Mouse (Mus musculus) neural tube, embryonic 14.5 days (tissue): ENCODE results near the gene Cysrt1. TPM values are rescaled to one million over a fixed set of nuclear protein-coding genes. Genes with fewer than 3 reads are reported as not detected.

Source experiments
- ATAC-seq: fragments of 200-750 bp; cut with Nextera tagmentation; 2 replicates; pipeline ENCODE4 v1.8.0; 2017; ENCODE audit warnings: low read depth, mild to moderate bottlenecking, moderate TSS enrichment, moderate library complexity
- H3K27ac ChIP-seq: fragments of 300-500 bp; sonication (generic); 2 replicates; pipeline ENCODE4 v1.5.1; 2014; ENCODE audit warnings: low read depth, mild to moderate bottlenecking, control low read depth, low read length, moderate library complexity, mixed read lengths
- H3K27me3 ChIP-seq: fragments of 300-500 bp; sonication (generic); 2 replicates; pipeline ENCODE4 v1.6.1; 2014; ENCODE audit warnings: low read length; ENCODE audit not compliant: control insufficient read depth, insufficient read depth
- H3K36me3 ChIP-seq: fragments of 300-500 bp; sonication (generic); 2 replicates; pipeline ENCODE4 v1.6.1; 2014; ENCODE audit warnings: low read length, mixed read lengths; ENCODE audit not compliant: control insufficient read depth, insufficient read depth
- H3K4me1 ChIP-seq: fragments of 300-500 bp; sonication (generic); 2 replicates; pipeline ENCODE4 v1.6.1; 2014; ENCODE audit warnings: low read length; ENCODE audit not compliant: control insufficient read depth, insufficient read depth
- H3K4me2 ChIP-seq: fragments of 300-500 bp; sonication (generic); 2 replicates; pipeline ENCODE4 v1.6.1; 2014; ENCODE audit warnings: mild to moderate bottlenecking, low read depth, low read length, control low read depth
- H3K4me3 ChIP-seq: fragments of 300-500 bp; sonication (generic); 2 replicates; pipeline ENCODE4 v1.5.1; 2014; ENCODE audit warnings: low read depth, low read length, control low read depth, mixed read lengths
- H3K9ac ChIP-seq: fragments of 300-500 bp; sonication (generic); replicated peaks from 2 replicates; pipeline ENCODE4 v1.6.1; 2014; ENCODE audit warnings: low read depth, mild to moderate bottlenecking, control low read depth, low read length, mixed read lengths
- H3K9me3 ChIP-seq: fragments of 300-500 bp; sonication (generic); 2 replicates; pipeline ENCODE4 v1.6.1; 2016; ENCODE audit warnings: low read length; ENCODE audit not compliant: control insufficient read depth
- WGBS: fragments of 180-500 bp; shearing (Covaris S2); extraction: QIAGEN DNeasy Blood & Tissue Kit; methylation state at CpG from one replicate; pipeline ENCODE4 v1.1.7; 2014; 5-methylcytosine and 5-hydroxymethylcytosine counted together
- polyA plus RNA-seq: library from polyadenylated mRNA; unstranded; fragments of >200 nt; fragmentation: Nextera tagmentation; extraction: Ambion mirVana; gene quantifications from 2 replicates; pipeline ENCODE4 v1.2.1, GENCODE M21; 2014

Cysrt1 gene
- polyA plus RNA-seq, 1 experiment from 2014 or later, result 0.33 TPM

GRCm38 (mm10) chr2:25196172-25196954, 45.9 kb downstream of the Cysrt1 start, which contains the start of gene Tor4a:
TSS of gene Tor4a (minus strand) at chr2:25196886.
- H3K9ac ChIP-seq, result no peak within 1 kb of the TSS
- no peak within 1 kb of the TSS; the same call in 1 of the 2 replicates for H3K4me3 ChIP-seq
- 10% methylated on average over 8 of the region's 8 CpGs for WGBS
- 0 out of 2 replicates have a peak within 1 kb of the TSS, but pooled peaks have one; percentile 16 for H3K4me2 ChIP-seq
- no peak within 1 kb of the TSS for H3K27ac ChIP-seq
- no peaks in the 10 kb centered on the region for H3K9me3 ChIP-seq
- ATAC-seq, result no peak
- peaks cover 28% of the 10 kb centered on the region for H3K36me3 ChIP-seq
- H3K27me3 ChIP-seq, result peaks cover 9% of the 10 kb centered on the region; the same call in 1 of the 2 replicates
- H3K4me1 ChIP-seq, result no peaks in the 10 kb centered on the region

GRCm38 (mm10) chr2:25195211-25196156, 46.8 kb downstream of the Cysrt1 start:
- H3K4me2 ChIP-seq, result 0 out of 2 replicates have a peak overlapping the region, but pooled peaks have one; percentile 16
- no peak overlapping the region for H3K9ac ChIP-seq
- 23% methylated on average over 55 of the region's 55 CpGs for WGBS
- H3K27ac ChIP-seq, result no peak overlapping the region
- no peak for ATAC-seq
- no peaks in the 10 kb centered on the region for H3K4me1 ChIP-seq
- no peak overlapping the region; the same call in 1 of the 2 replicates for H3K4me3 ChIP-seq
- peaks cover 20% of the 10 kb centered on the region for H3K36me3 ChIP-seq
- no peaks in the 10 kb centered on the region for H3K9me3 ChIP-seq
- peaks cover 9% of the 10 kb centered on the region; the same call in 1 of the 2 replicates for H3K27me3 ChIP-seq

DNA sequence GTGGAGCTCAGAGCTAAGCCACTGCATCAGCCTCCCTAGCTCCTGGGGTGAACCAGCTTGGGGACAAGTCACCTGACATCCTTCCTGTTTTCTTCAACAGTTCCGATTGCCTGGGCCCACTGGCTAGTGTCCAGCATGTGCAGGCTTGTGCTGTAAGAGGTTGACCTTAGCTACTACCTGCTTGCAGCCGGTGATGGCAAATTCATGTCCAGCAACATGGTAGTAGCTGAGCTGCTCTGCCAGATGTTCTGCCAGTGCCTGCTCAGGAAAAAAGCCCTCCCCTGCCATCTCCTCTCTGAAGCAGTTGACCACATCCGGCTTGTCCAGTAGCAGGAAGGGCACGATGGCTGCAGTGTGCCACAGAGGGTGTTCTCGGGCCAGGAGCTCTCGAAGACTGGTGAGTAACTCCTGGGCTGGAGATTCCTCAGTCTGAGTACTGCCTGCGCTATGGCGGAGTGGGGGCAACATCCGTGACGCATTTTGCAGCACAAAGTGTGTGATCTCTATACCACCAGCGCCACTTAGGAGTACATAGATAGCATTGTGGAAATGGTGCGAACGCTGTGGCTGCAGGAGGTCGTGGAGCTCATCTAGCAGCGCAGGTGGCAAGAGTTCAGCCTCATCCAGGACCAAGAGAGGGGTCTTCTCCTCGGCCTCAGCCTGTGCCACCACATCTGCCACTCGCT, 47.6 kb downstream of the Cysrt1 start:
- no peak overlapping the region for H3K4me3 ChIP-seq
- H3K27me3 ChIP-seq, result peaks cover 9% of the 10 kb centered on the region; the same call in 1 of the 2 replicates
- no peak for ATAC-seq
- no peak overlapping the region for H3K27ac ChIP-seq
- no peak overlapping the region for H3K9ac ChIP-seq
- H3K4me1 ChIP-seq, result no peaks in the 10 kb centered on the region
- H3K4me2 ChIP-seq, result no peak overlapping the region
- WGBS, result 87% methylated on average over 17 of the region's 17 CpGs
- H3K9me3 ChIP-seq, result no peaks in the 10 kb centered on the region
- peaks cover 11% of the 10 kb centered on the region for H3K36me3 ChIP-seq

DNA sequence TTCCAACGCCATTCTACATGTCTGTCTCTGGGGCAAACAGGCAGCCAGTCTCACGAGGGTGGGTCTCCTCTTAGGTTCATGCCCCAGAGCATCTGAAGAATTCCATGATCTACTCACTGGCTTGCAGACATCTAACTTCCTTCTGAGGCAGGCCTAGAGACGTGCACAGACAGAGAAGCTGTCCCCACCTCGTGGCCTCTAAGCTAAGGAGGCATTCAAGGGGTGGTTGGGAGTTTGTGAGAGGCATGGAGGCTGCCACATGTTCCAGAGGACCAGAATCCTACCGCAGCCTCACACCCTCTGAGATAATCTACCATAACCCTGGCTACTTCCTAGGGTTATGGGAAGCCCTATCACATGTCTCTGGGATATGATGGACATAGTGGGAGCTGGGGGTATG, 48.2 kb downstream of the Cysrt1 start:
- Histone ChIP-seq H3K4me1 (no peaks in the 10 kb centered on the region), H3K9ac (no peak overlapping the region), H3K9me3 (no peaks in the 10 kb centered on the region), H3K4me3 (no peak overlapping the region), H3K4me2 (no peak overlapping the region), H3K27ac (no peak overlapping the region), H3K27me3 (peaks cover 9% of the 10 kb centered on the region; the same call in 1 of the 2 replicates), H3K36me3 (peaks cover 7% of the 10 kb centered on the region)
- no peak for ATAC-seq
- 80% methylated on average over 5 of the region's 5 CpGs for WGBS

GRCm38 (mm10) chr2:25193330-25193770, 48.9 kb downstream of the Cysrt1 start:
- peaks cover 9% of the 10 kb centered on the region; the same call in 1 of the 2 replicates for H3K27me3 ChIP-seq
- 2% methylated on average over 6 of the region's 6 CpGs for WGBS
- peaks cover 5% of the 10 kb centered on the region; the same call in 1 of the 2 replicates for H3K36me3 ChIP-seq
- no peak overlapping the region for H3K4me2 ChIP-seq
- H3K27ac ChIP-seq, result no peak overlapping the region
- H3K4me3 ChIP-seq, result no peak overlapping the region
- peak; percentile 83 for ATAC-seq
- no peak overlapping the region for H3K9ac ChIP-seq
- H3K9me3 ChIP-seq, result no peaks in the 10 kb centered on the region
- H3K4me1 ChIP-seq, result no peaks in the 10 kb centered on the region

Other genes starting within 250 kb of the Cysrt1 start
- gene Nsmf, start 188.1 kb downstream of the Cysrt1 start, polyA plus RNA-seq, result 137 and 143 TPM in 2 replicates
- 0.27 TPM in 1 of 2 replicates, not detected in the other for gene Entpd8, start 162.1 kb downstream of the Cysrt1 start, polyA plus RNA-seq
- 0.17 TPM in 1 of 2 replicates, not detected in the other for gene Noxa1, start 147.3 kb downstream of the Cysrt1 start, polyA plus RNA-seq
- 10.7 and 15.1 TPM in 2 replicates for gene Nrarp, start 61.7 kb downstream of the Cysrt1 start, polyA plus RNA-seq
- 0.88 and 1.4 TPM in 2 replicates for gene Tor4a, start 45.6 kb downstream of the Cysrt1 start, polyA plus RNA-seq
- 74.7 and 86.2 TPM in 2 replicates for gene Nelfb, start 31.0 kb downstream of the Cysrt1 start, polyA plus RNA-seq
- gene Stpg3, start 27.8 kb downstream of the Cysrt1 start, polyA plus RNA-seq, result not detected in 2 replicates
- gene Fam166a, start 23.7 kb downstream of the Cysrt1 start, polyA plus RNA-seq, result 0.91 TPM in 1 of 2 replicates, not detected in the other
- gene Tubb4b, start 17.8 kb downstream of the Cysrt1 start, polyA plus RNA-seq, result 361 and 387 TPM in 2 replicates
- gene Slc34a3, start 8.1 kb downstream of the Cysrt1 start, polyA plus RNA-seq, result not detected in 2 replicates
- not detected in 2 replicates for gene Rnf224, start 5.7 kb downstream of the Cysrt1 start, polyA plus RNA-seq
- 147 and 191 TPM in 2 replicates for gene Rnf208, start 197 bp downstream of the Cysrt1 start, polyA plus RNA-seq
- 5.0 and 7.1 TPM in 2 replicates for gene AL732309.1, start 4.4 kb upstream of the Cysrt1 start, polyA plus RNA-seq
- gene Tmem203, start 13.0 kb upstream of the Cysrt1 start, polyA plus RNA-seq, result 11.0 and 11.2 TPM in 2 replicates
- 11.5 and 12.3 TPM in 2 replicates for gene Tprn, start 20.2 kb upstream of the Cysrt1 start, polyA plus RNA-seq
- 177 and 182 TPM in 2 replicates for gene Ssna1, start 30.0 kb upstream of the Cysrt1 start, polyA plus RNA-seq
- gene Anapc2, start 30.0 kb upstream of the Cysrt1 start, polyA plus RNA-seq, result 110 and 116 TPM in 2 replicates
- not detected in 2 replicates for gene Tmem210, start 45.7 kb upstream of the Cysrt1 start, polyA plus RNA-seq
- 0.45 TPM in 1 of 2 replicates, not detected in the other for gene Lrrc26, start 47.5 kb upstream of the Cysrt1 start, polyA plus RNA-seq
- 60.8 and 89.4 TPM in 2 replicates for gene Grin1, start 76.7 kb upstream of the Cysrt1 start, polyA plus RNA-seq
- gene Man1b1, start 89.9 kb upstream of the Cysrt1 start, polyA plus RNA-seq, result 59.9 and 85.5 TPM in 2 replicates
- gene Dpp7, start 113.9 kb upstream of the Cysrt1 start, polyA plus RNA-seq, result 23.9 and 27.1 TPM in 2 replicates
- gene Uap1l1, start 123.2 kb upstream of the Cysrt1 start, polyA plus RNA-seq, result 4.6 and 5.2 TPM in 2 replicates
- 6.9 and 7.8 TPM in 2 replicates for gene Sapcd2, start 129.9 kb upstream of the Cysrt1 start, polyA plus RNA-seq
- gene Entpd2, start 153.4 kb upstream of the Cysrt1 start, polyA plus RNA-seq, result 1.6 and 10.6 TPM in 2 replicates
- gene Npdc1, start 156.9 kb upstream of the Cysrt1 start, polyA plus RNA-seq, result 397 and 496 TPM in 2 replicates
- 0.17 and 0.23 TPM in 2 replicates for gene Fut7, start 180.8 kb upstream of the Cysrt1 start, polyA plus RNA-seq
- gene Abca2, start 186.3 kb upstream of the Cysrt1 start, polyA plus RNA-seq, result 16.2 and 17.0 TPM in 2 replicates
- gene Clic3, start 214.4 kb upstream of the Cysrt1 start, polyA plus RNA-seq, result 1.5 and 2.4 TPM in 2 replicates
- 94.5 and 124 TPM in 2 replicates for gene Paxx, start 218.6 kb upstream of the Cysrt1 start, polyA plus RNA-seq
- 5.6 and 87.6 TPM in 2 replicates for gene Ptgds, start 227.6 kb upstream of the Cysrt1 start, polyA plus RNA-seq